Mouse (Mus musculus): ENCODE results near the gene Scn3b.

The Scn3b gene

GRCm38 (mm10) chr9:40268748-40269102, 292 bp upstream of the Scn3b start:
- DNase-seq (ENCODE audit: low read depth, low spot score) = no peak

GRCm38 (mm10) chr9:40269880-40270279, 863 bp downstream of the Scn3b start:
- DNase-seq (ENCODE audit: low read depth, low spot score) = no peak

- no peak for DNase-seq (ENCODE audit: low read depth, low spot score)
Measured at GRCm38 (mm10) chr9:40271075-40271474, 2.1 kb downstream of the Scn3b start.

GRCm38 (mm10) chr9:40272822-40273221, 3.8 kb downstream of the Scn3b start:
- no peak for DNase-seq (ENCODE audit: low read depth, low spot score)

GRCm38 (mm10) chr9:40275904-40276303, 6.9 kb downstream of the Scn3b start:
- no peak for DNase-seq (ENCODE audit: low read depth, low spot score)

- DNase-seq (ENCODE audit: low read depth, low spot score) = no peak
Measured at GRCm38 (mm10) chr9:40277671-40278070, 8.7 kb downstream of the Scn3b start.

GRCm38 (mm10) chr9:40279438-40279837, 10.4 kb downstream of the Scn3b start:
- no peak for DNase-seq (ENCODE audit: low read depth, low spot score)

GRCm38 (mm10) chr9:40282968-40283367, 14.0 kb downstream of the Scn3b start:
- DNase-seq (ENCODE audit: low read depth, low spot score) = no peak

GRCm38 (mm10) chr9:40292475-40292874, 23.5 kb downstream of the Scn3b start:
- DNase-seq (ENCODE audit: low read depth, low spot score) = no peak

- no peak for DNase-seq (ENCODE audit: low read depth, low spot score)
Measured at GRCm38 (mm10) chr9:40293286-40293685, 24.3 kb downstream of the Scn3b start.

- DNase-seq (ENCODE audit: low read depth, low spot score) = no peak
Measured at GRCm38 (mm10) chr9:40293740-40294139, 24.7 kb downstream of the Scn3b start.

GRCm38 (mm10) chr9:40294210-40294609, 25.2 kb downstream of the Scn3b start:
- no peak for DNase-seq (ENCODE audit: low read depth, low spot score)

GRCm38 (mm10) chr9:40294866-40295265, 25.8 kb downstream of the Scn3b start:
- DNase-seq (ENCODE audit: low read depth, low spot score) = no peak

- DNase-seq (ENCODE audit: low read depth, low spot score) = no peak
Measured at GRCm38 (mm10) chr9:40296251-40296650, 27.2 kb downstream of the Scn3b start.

GRCm38 (mm10) chr9:40297969-40298368, 29.0 kb downstream of the Scn3b start:
- no peak for DNase-seq (ENCODE audit: low read depth, low spot score)

- DNase-seq (ENCODE audit: low read depth, low spot score) = no peak
Measured at GRCm38 (mm10) chr9:40299323-40299722, 30.3 kb downstream of the Scn3b start.

- DNase-seq (ENCODE audit: low read depth, low spot score) = no peak
Measured at GRCm38 (mm10) chr9:40300018-40300989, 31.3 kb downstream of the Scn3b start.

GRCm38 (mm10) chr9:40301475-40301874, 32.5 kb downstream of the Scn3b start:
- DNase-seq (ENCODE audit: low read depth, low spot score) = no peak

- DNase-seq (ENCODE audit: low read depth, low spot score) = no peak
Measured at GRCm38 (mm10) chr9:40302375-40302774, 33.4 kb downstream of the Scn3b start.

GRCm38 (mm10) chr9:40304243-40304642, 35.2 kb downstream of the Scn3b start:
- no peak for DNase-seq (ENCODE audit: low read depth, low spot score)

- DNase-seq (ENCODE audit: low read depth, low spot score) = no peak
Measured at GRCm38 (mm10) chr9:40307311-40307710, 38.3 kb downstream of the Scn3b start.

GRCm38 (mm10) chr9:40309876-40310275, 40.9 kb downstream of the Scn3b start:
- DNase-seq (ENCODE audit: low read depth, low spot score) = no peak

GRCm38 (mm10) chr9:40311813-40312212, 42.8 kb downstream of the Scn3b start:
- no peak for DNase-seq (ENCODE audit: low read depth, low spot score)
